Mouse (Mus musculus) MEL (cell line): ENCODE results near the gene Hivep2. TPM values are rescaled to one million over a fixed set of nuclear protein-coding genes. Genes with fewer than 3 reads are reported as not detected.

Source experiments
- DNase-seq: peaks from one replicate; pipeline ENCODE4 v3.0.0; 2011; ENCODE audit warnings: low read depth, low spot score
- H3K27ac ChIP-seq: 2 replicates; pipeline ENCODE4 v1.5.1; 2012; ENCODE audit warnings: low read depth, mild to moderate bottlenecking, control low read depth, low read length, moderate library complexity; ENCODE audit not compliant: control insufficient read depth
- H3K27me3 ChIP-seq, 2 experiments: fragments of 150-350 bp in 1 of 2; sonication (generic) in 1 of 2; 2 replicates each; pipeline ENCODE4 v1.6.1; 2012; ENCODE audit warnings: low read length in 2 of 2, mild to moderate bottlenecking in 2 of 2, improper control_type of control experiment in 1 of 2, moderate library complexity in 1 of 2; ENCODE audit not compliant: insufficient read depth in 2 of 2, control insufficient read depth in 1 of 2
- H3K36me3 ChIP-seq, 2 experiments: 2 replicates each; pipeline ENCODE4 v1.6.1; 2012 to 2014; ENCODE audit warnings: low read length in 2 of 2, improper control_type of control experiment in 1 of 2, inconsistent platforms in 1 of 2, mild to moderate bottlenecking in 1 of 2; ENCODE audit not compliant: insufficient read depth in 2 of 2, control insufficient read depth in 1 of 2
- H3K4me1 ChIP-seq, 2 experiments: fragments of 150-350 bp in 1 of 2; sonication (generic) in 1 of 2; 2 replicates each; pipeline ENCODE4 v1.6.1; 2012; ENCODE audit warnings: low read length in 2 of 2, improper control_type of control experiment in 1 of 2, mild to moderate bottlenecking in 1 of 2; ENCODE audit not compliant: insufficient read depth in 2 of 2, control insufficient read depth in 1 of 2
- H3K4me3 ChIP-seq, 2 experiments: fragments of 150-350 bp in 1 of 2; sonication (generic) in 1 of 2; 2 replicates each; pipeline ENCODE4 v1.5.1; 2012; ENCODE audit warnings: low read depth in 2 of 2, low read length in 2 of 2, mild to moderate bottlenecking in 2 of 2, moderate library complexity in 2 of 2, control low read depth in 1 of 2, improper control_type of control experiment in 1 of 2; ENCODE audit not compliant: control insufficient read depth in 1 of 2, insufficient read depth in 1 of 2
- H3K79me2 ChIP-seq: 2 replicates; pipeline ENCODE4 v1.6.1; 2012; ENCODE audit warnings: mild to moderate bottlenecking, low read length, moderate library complexity; ENCODE audit not compliant: control insufficient read depth, poor library complexity, insufficient read depth
- H3K9ac ChIP-seq: 2 replicates; pipeline ENCODE4 v1.6.1; 2012; ENCODE audit warnings: low read depth, mild to moderate bottlenecking, control low read depth, low read length, moderate library complexity; ENCODE audit not compliant: control insufficient read depth, poor library complexity, severe bottlenecking
- H3K9me3 ChIP-seq: fragments of 150-350 bp; sonication (generic); replicated peaks from 2 replicates; pipeline ENCODE4 v1.6.1; 2012; ENCODE audit warnings: mild to moderate bottlenecking, low read length, improper control_type of control experiment, moderate library complexity; ENCODE audit not compliant: insufficient read depth
- CHD1 ChIP-seq: IDR thresholded peaks from 2 replicates; pipeline ENCODE4 v1.6.1; 2012; ENCODE audit warnings: low read depth, mild to moderate bottlenecking, inconsistent platforms, low read length, improper control_type of control experiment
- CTCF ChIP-seq, 3 experiments: IDR thresholded peaks in 2 of 3; conservative IDR thresholded peaks in 1 of 3; 2 replicates each; pipeline ENCODE4 v1.5.1; 2011 to 2012; ENCODE audit warnings: low read length in 3 of 3, low read depth in 2 of 3, mild to moderate bottlenecking in 2 of 3, improper control_type of control experiment in 1 of 3, inconsistent platforms in 1 of 3, mixed read lengths in 1 of 3, moderate library complexity in 1 of 3; ENCODE audit not compliant: control insufficient read depth in 1 of 3, insufficient read depth in 1 of 3, poor library complexity in 1 of 3, severe bottlenecking in 1 of 3
- EP300 ChIP-seq, 2 experiments: IDR thresholded peaks; 2 replicates each; pipeline ENCODE4 v1.6.1; 2011; ENCODE audit warnings: improper control_type of control experiment in 2 of 2, low read length in 2 of 2, low read depth in 1 of 2, mild to moderate bottlenecking in 1 of 2
- GABPA ChIP-seq: IDR thresholded peaks from 2 replicates; pipeline ENCODE4 v1.6.1; 2012; ENCODE audit warnings: low read depth, mild to moderate bottlenecking, inconsistent platforms, low read length, improper control_type of control experiment, moderate library complexity
- HCFC1 ChIP-seq: IDR thresholded peaks from 2 replicates; pipeline ENCODE4 v1.6.1; 2012; ENCODE audit warnings: low read depth, mild to moderate bottlenecking, inconsistent platforms, low read length, improper control_type of control experiment, moderate library complexity
- JUND ChIP-seq: IDR thresholded peaks from 2 replicates; pipeline ENCODE4 v1.6.1; 2011; ENCODE audit warnings: low read depth, mild to moderate bottlenecking, improper control_type of control experiment, low read length
- MAFK ChIP-seq: IDR thresholded peaks from 2 replicates; pipeline ENCODE4 v1.6.1; 2011; ENCODE audit warnings: low read depth, mild to moderate bottlenecking, low read length, improper control_type of control experiment, borderline replicate concordance
- MAX ChIP-seq: IDR thresholded peaks from 2 replicates; pipeline ENCODE4 v1.6.1; 2011; ENCODE audit warnings: low read length, improper control_type of control experiment
- MYC ChIP-seq: IDR thresholded peaks from 2 replicates; pipeline ENCODE4 v1.6.1; 2011; ENCODE audit warnings: low read depth, mild to moderate bottlenecking, low read length, improper control_type of control experiment, moderate library complexity
- NELFE ChIP-seq: IDR thresholded peaks from 2 replicates; pipeline ENCODE4 v1.6.1; 2011; ENCODE audit warnings: low read depth, low read length, improper control_type of control experiment
- TBP ChIP-seq: IDR thresholded peaks from 2 replicates; pipeline ENCODE4 v1.8.0; 2011; ENCODE audit warnings: low read depth, low read length, improper control_type of control experiment
- TCF12 ChIP-seq: IDR thresholded peaks from 2 replicates; pipeline ENCODE4 v1.6.1; 2014; ENCODE audit warnings: low read depth, mild to moderate bottlenecking, inconsistent platforms, low read length, improper control_type of control experiment, moderate library complexity
- UBTF ChIP-seq: IDR thresholded peaks from 2 replicates; pipeline ENCODE4 v1.6.1; 2012; ENCODE audit warnings: low read depth, mild to moderate bottlenecking, inconsistent platforms, low read length, improper control_type of control experiment, moderate library complexity, borderline replicate concordance; ENCODE audit not compliant: insufficient read depth
- USF1 ChIP-seq: IDR thresholded peaks from 2 replicates; pipeline ENCODE4 v1.6.1; 2014; ENCODE audit warnings: low read depth, mild to moderate bottlenecking, inconsistent platforms, low read length, improper control_type of control experiment, moderate library complexity
- USF2 ChIP-seq, 2 experiments: IDR thresholded peaks; 2 replicates each; pipeline ENCODE4 v1.6.1; 2011 to 2012; ENCODE audit warnings: improper control_type of control experiment in 2 of 2, low read length in 2 of 2, borderline replicate concordance in 1 of 2, inconsistent platforms in 1 of 2, low read depth in 1 of 2, mild to moderate bottlenecking in 1 of 2; ENCODE audit not compliant: insufficient read depth in 1 of 2
- ZC3H11A ChIP-seq: IDR thresholded peaks from 2 replicates; pipeline ENCODE4 v1.6.1; 2012; ENCODE audit warnings: low read depth, mild to moderate bottlenecking, inconsistent platforms, low read length, improper control_type of control experiment
- ZMIZ1 ChIP-seq: IDR thresholded peaks from 2 replicates; pipeline ENCODE4 v1.6.1; 2012; ENCODE audit warnings: low read depth, mild to moderate bottlenecking, inconsistent platforms, low read length, improper control_type of control experiment, moderate library complexity
- polyA plus RNA-seq, 2 experiments: library from polyadenylated mRNA; stranded (reverse) in 1 of 2; unstranded in 1 of 2; fragments of >175 nt in 1 of 2; fragments of >200 nt in 1 of 2; gene quantifications; 2 replicates each; pipeline versions ENCODE4 v1.2.1 to v1.2.4; 2012; ENCODE audit warnings: low replicate concordance in 2 of 2, low read depth in 1 of 2; ENCODE audit not compliant: insufficient read length in 2 of 2, insufficient read depth in 1 of 2, missing spikeins in 1 of 2
- total RNA-seq: library from RNA; depleted of rRNA; stranded (reverse); fragments of 300-350 nt; gene quantifications from 2 replicates; pipeline ENCODE4 v1.2.3, GENCODE M21; 2012

The Hivep2 gene
- total and polyA plus RNA-seq, 3 experiments: not detected

- Histone ChIP-seq H3K27ac (no peak overlapping the region), H3K4me1 (no peaks in the 10 kb centered on the region), H3K4me3 (no peak overlapping the region), H3K36me3 (no peaks in the 10 kb centered on the region), H3K9ac (no peak overlapping the region), H3K27me3 (no peaks in the 10 kb centered on the region), H3K9me3 (no peaks in the 10 kb centered on the region), H3K79me2 (no peaks in the 10 kb centered on the region)
- no peak for DNase-seq
- TF ChIP-seq NELFE: no peak
- TF ChIP-seq TBP: no peak
- TF ChIP-seq ZC3H11A: no peak
- no peak for TF ChIP-seq MAX
- TF ChIP-seq MYC: no peak
- TF ChIP-seq ZMIZ1: no peak
- TF ChIP-seq HCFC1: no peak
- TF ChIP-seq MAFK: no peak
- no peak for TF ChIP-seq CHD1
- no peak for TF ChIP-seq UBTF
- TF ChIP-seq TCF12: no peak
- no peak for TF ChIP-seq EP300 (IDR thresholded peaks at IDR 0.05; ENCODE audit: low read depth in 1 of 2, low read length in 2 of 2)
- TF ChIP-seq USF1: no peak
- TF ChIP-seq GABPA: no peak
- TF ChIP-seq CTCF (IDR thresholded peaks at IDR 0.05 in 2 of 3, conservative IDR thresholded peaks at IDR 0.05 in 1 of 3; ENCODE audit: control insufficient read depth in 1 of 3, insufficient read depth in 1 of 3, low read depth in 2 of 3, low read length in 3 of 3, poor library complexity in 1 of 3, severe bottlenecking in 1 of 3): no peak
These were observed 51.5 kb downstream of the Hivep2 start for GRCm38 (mm10) chr10:14017338-14017737.

- no peaks in the 10 kb centered on the region for H3K9me3 ChIP-seq
- no peak overlapping the region for H3K4me3 ChIP-seq
- TF ChIP-seq JUND (no peak), USF2 (IDR thresholded peaks at IDR 0.05; ENCODE audit: borderline replicate concordance in 1 of 2, insufficient read depth in 1 of 2, low read depth in 1 of 2, low read length in 2 of 2) (no peak), MYC (no peak), TBP (no peak)
- no peaks in the 10 kb centered on the region for H3K4me1 ChIP-seq
- no peak overlapping the region for H3K9ac ChIP-seq
- no peak overlapping the region for H3K27ac ChIP-seq
- H3K27me3 ChIP-seq: no peaks in the 10 kb centered on the region
- H3K79me2 ChIP-seq: no peaks in the 10 kb centered on the region
- DNase-seq: no peak
- H3K36me3 ChIP-seq: no peaks in the 10 kb centered on the region
These were observed 52.0 kb downstream of the Hivep2 start for GRCm38 (mm10) chr10:14017822-14018364.
